Mouse (Mus musculus): ENCODE data around the gene Dcun1d3. TPM values are rescaled to one million over a fixed set of nuclear protein-coding genes. Genes with fewer than 3 reads are reported as not detected.

Gene Dcun1d3
- total and polyA plus RNA-seq, 3 experiments = 2.5 to 5.6 TPM; not detected in 1

GRCm38 (mm10) chr7:119921054-119921453, 25.0 kb upstream of the Dcun1d3 start:
- no peak overlapping the region for H3K4me3 ChIP-seq (ENCODE audit: control insufficient read depth in 1 of 2, insufficient read depth in 1 of 2, low read depth in 2 of 2, low read length in 2 of 2)
- no peak for DNase-seq (ENCODE audit: low read depth, low spot score)
- H3K79me2 ChIP-seq (ENCODE audit: control insufficient read depth, insufficient read depth, low read length, poor library complexity) = no peaks in the 10 kb centered on the region
- H3K9ac ChIP-seq (ENCODE audit: control insufficient read depth, low read depth, low read length, poor library complexity, severe bottlenecking) = no peak overlapping the region
- no peaks in the 10 kb centered on the region for H3K4me1 ChIP-seq (ENCODE audit: control insufficient read depth in 1 of 2, insufficient read depth in 2 of 2, low read length in 2 of 2)
- no peaks in the 10 kb centered on the region for H3K27me3 ChIP-seq (ENCODE audit: control insufficient read depth in 1 of 2, insufficient read depth in 2 of 2, low read length in 2 of 2)
- no peak overlapping the region for H3K27ac ChIP-seq (ENCODE audit: control insufficient read depth, low read depth, low read length)
- no peak for TF ChIP-seq E2F4 (IDR thresholded peaks at IDR 0.05; ENCODE audit: borderline replicate concordance, low read depth, low read length)
- TF ChIP-seq KAT2A (conservative IDR thresholded peaks at IDR 0.05; ENCODE audit: low read depth, low read length) = no peak
- no peaks in the 10 kb centered on the region for H3K9me3 ChIP-seq (replicated peaks; ENCODE audit: insufficient read depth, low read length)
- H3K36me3 ChIP-seq (ENCODE audit: control insufficient read depth in 1 of 2, insufficient read depth in 2 of 2, low read length in 2 of 2) = no peaks in the 10 kb centered on the region

- H3K4me3 ChIP-seq (ENCODE audit: control insufficient read depth in 1 of 2, insufficient read depth in 1 of 2, low read depth in 2 of 2, low read length in 2 of 2) = no peak overlapping the region
- DNase-seq (ENCODE audit: low read depth, low spot score) = no peak
- H3K4me1 ChIP-seq (ENCODE audit: control insufficient read depth in 1 of 2, insufficient read depth in 2 of 2, low read length in 2 of 2) = no peaks in the 10 kb centered on the region
- H3K9ac ChIP-seq (ENCODE audit: control insufficient read depth, low read depth, low read length, poor library complexity, severe bottlenecking) = no peak overlapping the region
- no peaks in the 10 kb centered on the region for H3K27me3 ChIP-seq (ENCODE audit: control insufficient read depth in 1 of 2, insufficient read depth in 2 of 2, low read length in 2 of 2)
- no peaks in the 10 kb centered on the region for H3K79me2 ChIP-seq (ENCODE audit: control insufficient read depth, insufficient read depth, low read length, poor library complexity)
- TF ChIP-seq RAD21 (IDR thresholded peaks at IDR 0.05; ENCODE audit: low read depth, low read length) (no peak), TCF12 (IDR thresholded peaks at IDR 0.05; ENCODE audit: low read depth, low read length) (no peak), MYC (IDR thresholded peaks at IDR 0.05; ENCODE audit: low read depth, low read length) (no peak), JUND (IDR thresholded peaks at IDR 0.05; ENCODE audit: low read depth, low read length) (no peak), UBTF (IDR thresholded peaks at IDR 0.05; ENCODE audit: borderline replicate concordance, insufficient read depth, low read depth, low read length) (no peak), MAFK (IDR thresholded peaks at IDR 0.05; ENCODE audit: borderline replicate concordance, low read depth, low read length) (no peak), HCFC1 (IDR thresholded peaks at IDR 0.05; ENCODE audit: low read depth, low read length) (no peak), ZNF384 (IDR thresholded peaks at IDR 0.05; ENCODE audit: low read depth, low read length) (no peak), CHD2 (IDR thresholded peaks at IDR 0.05; ENCODE audit: low read length) (no peak), EP300 (IDR thresholded peaks at IDR 0.05; ENCODE audit: low read depth in 1 of 2, low read length in 2 of 2) (no peak), RCOR1 (IDR thresholded peaks at IDR 0.05; ENCODE audit: low read depth, low read length) (no peak), TAL1 (IDR thresholded peaks at IDR 0.05; ENCODE audit: low read length) (no peak), ETS1 (IDR thresholded peaks at IDR 0.05; ENCODE audit: low read depth, low read length) (no peak), TBP (IDR thresholded peaks at IDR 0.05; ENCODE audit: low read depth, low read length) (no peak), ZC3H11A (IDR thresholded peaks at IDR 0.05; ENCODE audit: low read depth, low read length) (no peak), ELF1 (IDR thresholded peaks at IDR 0.05; ENCODE audit: low read depth, low read length) (no peak), POLR2AphosphoS2 (IDR thresholded peaks at IDR 0.05; ENCODE audit: low read length) (no peak)
- no peak overlapping the region for H3K27ac ChIP-seq (ENCODE audit: control insufficient read depth, low read depth, low read length)
- H3K9me3 ChIP-seq (replicated peaks; ENCODE audit: insufficient read depth, low read length) = no peaks in the 10 kb centered on the region
- H3K36me3 ChIP-seq (ENCODE audit: control insufficient read depth in 1 of 2, insufficient read depth in 2 of 2, low read length in 2 of 2) = no peaks in the 10 kb centered on the region
These were observed 24.4 kb upstream of the Dcun1d3 start for GRCm38 (mm10) chr7:119920457-119920856.
